Mouse (Mus musculus): ENCODE measurements around the gene Cux2. TPM values are rescaled to one million over a fixed set of nuclear protein-coding genes. Genes with fewer than 3 reads are reported as not detected.

Cux2 gene
- polyA plus RNA-seq, 1 experiment from 2014 or later = 19.7 TPM

DNA sequence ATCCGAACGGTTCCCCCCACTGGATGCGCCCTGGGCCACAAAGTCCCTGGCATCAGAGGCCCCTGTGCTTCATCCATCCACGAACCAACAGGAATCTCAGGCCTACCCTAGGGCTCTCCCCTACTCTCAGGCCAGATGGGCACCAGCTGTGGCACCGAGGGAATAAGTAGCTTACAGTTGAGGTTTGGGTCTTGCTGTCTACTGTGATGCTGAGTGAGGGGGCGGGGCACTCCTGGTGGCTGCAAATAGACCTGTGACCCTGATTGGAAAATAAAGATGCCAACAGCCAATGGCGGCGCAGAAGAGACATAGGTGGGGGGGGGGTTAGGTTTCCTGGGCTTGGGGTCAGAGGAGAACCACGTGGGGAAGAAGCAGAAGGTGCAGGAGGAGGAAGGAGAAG is 38.6 kb downstream of the Cux2 start:
- Histone ChIP-seq H3K9me3 (peaks cover 12% of the 10 kb centered on the region), H3K9ac (replicated peaks) (no peak overlapping the region), H3K27ac (replicated peaks) (0 out of 2 replicates have a peak overlapping the region, but pooled peaks have one; percentile 20), H3K4me3 (no peak overlapping the region), H3K4me2 (replicated peaks) (no peak overlapping the region), H3K4me1 (peaks cover 12% of the 10 kb centered on the region; the same call in 1 of the 2 replicates), H3K27me3 (no peaks in the 10 kb centered on the region), H3K36me3 (peaks cover 6% of the 10 kb centered on the region; the same call in 1 of the 2 replicates)
- no peak for ATAC-seq (ENCODE audit: low FRiP score, low read depth)
- WGBS = 35% methylated on average over 9 of the region's 9 CpGs

DNA sequence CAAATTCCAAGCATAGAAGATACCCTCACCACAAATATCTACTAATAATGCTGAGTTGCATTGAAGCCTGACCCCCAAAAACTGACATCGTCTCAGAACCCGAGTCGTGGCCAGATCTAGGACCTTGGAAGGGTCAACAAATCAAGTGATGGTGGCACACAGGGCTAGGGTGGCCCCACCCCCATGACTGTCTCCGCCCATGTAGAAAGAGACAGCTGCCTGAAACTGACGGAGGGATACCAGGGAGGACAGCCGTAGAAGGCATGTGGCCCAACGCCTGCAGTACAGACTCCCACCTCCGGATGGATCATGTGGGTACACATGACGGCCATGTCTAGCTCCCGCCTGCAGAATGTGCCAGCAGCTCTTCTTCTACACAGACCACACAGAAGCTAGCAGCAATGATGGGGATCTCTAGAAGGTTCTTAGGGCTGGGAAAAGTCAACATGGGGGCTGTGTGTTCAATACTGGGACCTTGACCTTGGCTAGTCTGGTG is 41.9 kb downstream of the Cux2 start:
- H3K9ac ChIP-seq (replicated peaks) = no peak overlapping the region
- H3K4me1 ChIP-seq = no peaks in the 10 kb centered on the region
- no peaks in the 10 kb centered on the region for H3K27me3 ChIP-seq
- peaks cover 14% of the 10 kb centered on the region for H3K9me3 ChIP-seq
- H3K4me2 ChIP-seq (replicated peaks) = no peak overlapping the region
- no peak for ATAC-seq (ENCODE audit: low FRiP score, low read depth)
- no peak overlapping the region for H3K4me3 ChIP-seq
- WGBS = 91% methylated on average over 10 of the region's 10 CpGs
- H3K27ac ChIP-seq (replicated peaks) = no peak overlapping the region
- H3K36me3 ChIP-seq = peaks cover 8% of the 10 kb centered on the region; the same call in 1 of the 2 replicates

DNA sequence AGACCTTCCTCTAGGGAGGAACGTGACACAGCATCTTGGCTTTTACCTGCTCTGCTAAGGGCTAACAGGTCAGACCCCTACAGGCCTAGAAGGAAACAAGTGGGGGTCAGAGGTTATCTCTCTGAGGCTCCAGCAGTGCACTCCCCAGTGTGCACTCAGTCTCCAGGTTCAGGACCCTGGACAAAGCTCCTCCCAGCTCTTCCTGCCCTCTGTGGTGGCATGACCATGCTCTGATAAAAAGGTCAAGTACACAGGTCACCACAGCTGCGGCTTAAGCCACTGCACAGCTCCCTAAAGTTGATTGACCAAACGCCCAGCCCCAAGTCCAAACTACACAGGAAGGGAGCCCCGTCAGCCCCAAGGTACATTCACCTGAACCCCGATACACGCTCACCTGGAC is 46.4 kb downstream of the Cux2 start:
- Histone ChIP-seq H3K9ac (replicated peaks) (no peak overlapping the region), H3K9me3 (peaks cover 14% of the 10 kb centered on the region), H3K4me2 (replicated peaks) (no peak overlapping the region), H3K4me3 (no peak overlapping the region), H3K27me3 (no peaks in the 10 kb centered on the region), H3K27ac (replicated peaks) (0 out of 2 replicates have a peak overlapping the region, but pooled peaks have one; percentile 10), H3K36me3 (peaks cover 8% of the 10 kb centered on the region; the same call in 1 of the 2 replicates), H3K4me1 (peaks cover 10% of the 10 kb centered on the region; the same call in 1 of the 2 replicates)
- WGBS = 65% methylated on average over 6 of the region's 6 CpGs
- ATAC-seq (ENCODE audit: low FRiP score, low read depth) = no peak

DNA sequence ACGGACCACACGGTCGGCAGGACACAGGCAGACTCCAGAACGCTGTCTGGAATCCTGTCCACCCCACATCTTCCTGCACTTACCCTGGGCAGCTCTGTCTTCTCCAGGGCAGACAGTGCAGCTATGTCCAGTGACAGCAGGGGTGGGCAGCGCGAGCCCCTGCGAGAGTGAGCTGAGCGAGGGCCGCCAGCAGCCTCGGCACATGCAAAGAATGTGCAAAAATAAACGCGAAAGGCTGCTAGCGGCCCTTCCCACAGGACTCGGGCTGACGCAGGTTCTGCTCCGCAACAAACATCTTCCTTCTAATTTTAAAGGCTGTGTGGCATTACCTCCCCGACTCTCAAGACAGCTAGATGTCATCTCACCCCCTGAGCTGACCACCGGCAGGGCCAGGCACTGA is 47.8 kb downstream of the Cux2 start:
- Histone ChIP-seq H3K36me3 (peaks cover 7% of the 10 kb centered on the region; the same call in 1 of the 2 replicates), H3K4me3 (no peak overlapping the region), H3K4me2 (replicated peaks) (no peak overlapping the region), H3K9ac (replicated peaks) (no peak overlapping the region), H3K27me3 (no peaks in the 10 kb centered on the region), H3K9me3 (peaks cover 7% of the 10 kb centered on the region), H3K27ac (replicated peaks) (0 out of 2 replicates have a peak overlapping the region, but pooled peaks have one; percentile 1), H3K4me1 (peaks cover 10% of the 10 kb centered on the region; the same call in 1 of the 2 replicates)
- 73% methylated on average over 18 of the region's 18 CpGs for WGBS
- no peak for ATAC-seq (ENCODE audit: low FRiP score, low read depth)

DNA sequence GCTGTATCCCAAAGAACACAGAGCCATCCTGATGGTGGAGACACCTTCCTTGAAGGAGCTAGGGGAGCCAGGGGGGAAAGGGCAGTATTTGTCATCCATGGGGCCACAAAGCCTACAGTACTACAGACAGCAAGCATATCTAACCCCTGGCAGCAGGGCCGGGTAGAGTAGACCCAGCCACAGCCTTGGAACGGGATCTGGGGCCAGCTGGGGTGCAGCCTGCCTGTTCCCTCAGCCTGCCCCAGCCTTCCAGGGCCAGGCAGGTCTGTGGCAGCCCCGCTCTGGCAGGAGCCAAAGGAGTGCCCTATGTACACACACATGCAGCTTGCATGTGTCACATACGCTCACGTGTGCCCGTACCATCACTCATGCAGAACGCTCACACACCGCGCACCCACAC is 48.6 kb downstream of the Cux2 start:
- H3K9ac ChIP-seq (replicated peaks) = no peak overlapping the region
- H3K27me3 ChIP-seq = no peaks in the 10 kb centered on the region
- WGBS = 95% methylated on average over 9 of the region's 9 CpGs
- no peak overlapping the region for H3K4me2 ChIP-seq (replicated peaks)
- ATAC-seq (ENCODE audit: low FRiP score, low read depth) = no peak
- no peak overlapping the region for H3K4me3 ChIP-seq
- peaks cover 2% of the 10 kb centered on the region for H3K9me3 ChIP-seq
- no peak overlapping the region for H3K27ac ChIP-seq (replicated peaks)
- peaks cover 2% of the 10 kb centered on the region; the same call in 1 of the 2 replicates for H3K36me3 ChIP-seq
- H3K4me1 ChIP-seq = peaks cover 10% of the 10 kb centered on the region; the same call in 1 of the 2 replicates

DNA sequence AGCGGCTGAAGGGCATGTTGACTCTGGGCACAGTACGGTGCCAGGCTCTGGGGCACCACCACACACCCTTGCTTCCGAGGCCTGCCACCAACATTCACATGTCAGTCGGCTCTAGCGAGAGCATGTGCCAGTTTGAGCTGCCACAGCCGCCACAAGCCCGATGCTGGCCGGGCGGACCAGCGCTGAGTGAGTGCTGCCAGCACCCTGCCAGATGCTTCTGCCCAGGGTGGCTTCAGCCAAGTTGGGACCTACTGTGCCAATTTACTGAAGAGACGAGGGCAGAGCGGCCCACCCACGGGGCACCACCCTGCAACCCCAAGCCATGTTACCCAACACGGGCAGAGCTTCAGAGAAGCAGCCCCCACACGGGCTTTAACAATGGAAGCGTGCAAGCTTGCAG is 49.5 kb downstream of the Cux2 start:
- H3K27me3 ChIP-seq = no peaks in the 10 kb centered on the region
- no peak for ATAC-seq (ENCODE audit: low FRiP score, low read depth)
- no peaks in the 10 kb centered on the region for H3K36me3 ChIP-seq
- H3K9ac ChIP-seq (replicated peaks) = no peak overlapping the region
- no peak overlapping the region for H3K27ac ChIP-seq (replicated peaks)
- 88% methylated on average over 16 of the region's 16 CpGs for WGBS
- no peaks in the 10 kb centered on the region for H3K9me3 ChIP-seq
- peaks cover 14% of the 10 kb centered on the region; the same call in 1 of the 2 replicates for H3K4me1 ChIP-seq
- H3K4me2 ChIP-seq (replicated peaks) = no peak overlapping the region
- H3K4me3 ChIP-seq = no peak overlapping the region

DNA sequence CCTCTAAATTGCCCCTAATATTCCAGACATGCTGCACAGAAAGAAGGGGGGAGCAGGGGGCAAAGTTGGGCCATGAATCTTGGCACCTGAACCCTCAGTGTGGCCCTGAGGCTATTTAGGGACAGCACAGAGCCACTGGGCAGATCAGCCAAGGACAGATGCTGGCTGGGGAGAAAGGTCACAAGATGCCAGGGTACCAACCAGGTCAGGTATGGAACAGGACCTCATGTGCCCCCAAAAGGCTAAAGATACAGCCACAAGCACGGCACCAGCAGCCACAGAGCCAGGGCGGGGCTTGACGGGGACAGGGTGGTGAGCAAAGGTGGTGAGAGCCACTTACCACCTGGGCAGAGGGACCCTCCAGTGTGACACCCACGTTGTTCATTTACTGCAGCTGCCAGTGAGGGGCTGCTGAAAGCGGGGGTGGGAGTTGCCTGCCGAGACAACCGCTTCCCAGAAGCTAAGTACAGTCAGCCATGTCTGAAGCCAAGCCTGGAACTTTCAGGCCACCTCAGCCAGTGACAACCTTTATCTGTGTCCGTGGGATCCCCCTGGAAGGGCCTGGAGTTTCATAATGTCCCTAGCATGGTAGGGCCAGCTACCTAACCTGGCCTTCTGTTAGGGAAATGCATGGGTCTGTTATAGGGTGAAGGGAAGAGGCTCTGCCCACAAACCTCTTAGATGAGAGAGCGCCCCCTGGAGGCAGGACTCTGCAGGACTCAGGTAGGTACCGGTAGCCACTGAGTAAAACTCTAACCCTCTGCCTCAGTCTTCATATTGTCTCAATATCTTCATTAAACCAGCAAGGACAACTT is 50.7 kb downstream of the Cux2 start:
- Histone ChIP-seq H3K4me2 (replicated peaks) (no peak overlapping the region), H3K9me3 (no peaks in the 10 kb centered on the region), H3K4me1 (peaks cover 26% of the 10 kb centered on the region; the same call in 1 of the 2 replicates), H3K4me3 (no peak overlapping the region), H3K36me3 (no peaks in the 10 kb centered on the region), H3K9ac (replicated peaks) (no peak overlapping the region), H3K27me3 (no peaks in the 10 kb centered on the region), H3K27ac (replicated peaks) (no peak overlapping the region)
- WGBS = 66% methylated on average over 10 of the region's 10 CpGs
- no peak for ATAC-seq (ENCODE audit: low FRiP score, low read depth)

DNA sequence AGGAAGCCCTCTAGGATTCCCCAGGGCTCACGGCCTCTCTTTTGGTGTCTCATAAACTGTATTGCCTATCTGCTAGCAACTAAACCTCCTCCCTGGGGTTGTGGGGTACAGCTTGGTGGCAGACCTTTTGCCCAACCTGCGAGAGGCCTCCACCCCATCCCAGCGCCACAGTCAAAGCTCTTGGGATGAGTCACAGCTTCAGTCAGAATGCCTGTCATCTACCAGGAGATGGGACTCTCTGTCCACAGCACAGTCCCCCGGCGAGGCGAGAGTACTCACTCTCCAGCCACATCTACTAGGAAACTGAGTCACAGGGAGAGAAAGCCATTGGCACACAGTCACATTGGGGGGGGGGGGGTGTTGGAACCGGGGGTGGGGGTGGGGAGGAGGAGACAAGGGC is 51.6 kb downstream of the Cux2 start:
- no peak overlapping the region for H3K4me2 ChIP-seq (replicated peaks)
- no peaks in the 10 kb centered on the region for H3K36me3 ChIP-seq
- no peak overlapping the region for H3K9ac ChIP-seq (replicated peaks)
- no peak overlapping the region for H3K4me3 ChIP-seq
- H3K27ac ChIP-seq (replicated peaks) = no peak overlapping the region
- no peaks in the 10 kb centered on the region for H3K9me3 ChIP-seq
- no peak for ATAC-seq (ENCODE audit: low FRiP score, low read depth)
- WGBS = 91% methylated on average over 6 of the region's 7 CpGs
- no peaks in the 10 kb centered on the region for H3K27me3 ChIP-seq
- H3K4me1 ChIP-seq = peaks cover 26% of the 10 kb centered on the region; the same call in 1 of the 2 replicates

DNA sequence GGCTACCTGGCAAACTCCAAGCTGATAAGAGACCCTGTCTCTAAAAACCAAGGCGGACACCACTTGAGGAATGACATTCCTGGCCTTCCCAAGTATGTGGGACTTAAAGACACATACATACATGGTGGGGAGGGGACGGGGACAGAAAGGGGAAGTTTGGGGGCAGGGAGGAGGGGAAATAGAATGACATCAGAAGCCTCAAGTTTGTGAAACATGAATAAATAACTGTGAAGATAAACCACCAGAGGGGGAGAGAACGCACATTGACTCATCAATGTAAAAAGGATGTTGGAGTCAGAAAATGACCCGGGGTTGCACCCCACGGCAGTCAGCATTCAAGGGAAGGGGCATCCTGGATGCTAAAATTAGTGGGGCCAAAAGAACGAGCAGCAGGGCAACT is 53.2 kb downstream of the Cux2 start:
- peaks cover 31% of the 10 kb centered on the region for H3K4me1 ChIP-seq
- H3K4me2 ChIP-seq (replicated peaks) = no peak overlapping the region
- H3K27me3 ChIP-seq = no peaks in the 10 kb centered on the region
- H3K9ac ChIP-seq (replicated peaks) = no peak overlapping the region
- H3K36me3 ChIP-seq = no peaks in the 10 kb centered on the region
- H3K4me3 ChIP-seq = no peak overlapping the region
- no peak for ATAC-seq (ENCODE audit: low FRiP score, low read depth)
- 85% methylated on average over 6 of the region's 6 CpGs for WGBS
- H3K27ac ChIP-seq (replicated peaks) = no peak overlapping the region
- H3K9me3 ChIP-seq = no peaks in the 10 kb centered on the region

DNA sequence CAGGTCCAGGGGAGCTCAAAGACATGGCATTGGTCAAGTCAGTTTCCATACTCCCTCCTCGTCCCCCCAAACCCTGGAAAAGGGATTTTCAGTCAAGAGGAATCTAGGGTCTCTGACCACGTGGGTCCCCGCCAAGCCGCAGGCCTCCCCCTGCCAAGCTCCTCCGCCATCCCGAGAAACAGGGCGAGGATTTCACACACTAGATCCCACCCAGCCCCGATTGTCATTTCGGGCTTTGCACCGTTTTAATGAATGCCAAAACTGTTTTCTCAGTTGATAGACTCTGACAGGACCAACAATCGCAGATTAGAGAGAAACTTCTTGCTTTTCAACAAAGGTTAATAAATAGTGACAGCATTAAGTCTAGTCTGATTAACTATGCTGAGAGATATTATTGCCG is 55.1 kb downstream of the Cux2 start:
- no peak overlapping the region for H3K4me3 ChIP-seq
- 0 out of 2 replicates have a peak, but pooled peaks have one; percentile 14 for ATAC-seq (ENCODE audit: low FRiP score, low read depth)
- peak overlapping the region; percentile 32; the same call in 1 of the 2 replicates for H3K27ac ChIP-seq (replicated peaks)
- WGBS = 44% methylated on average over 12 of the region's 12 CpGs
- no peaks in the 10 kb centered on the region for H3K27me3 ChIP-seq
- no peak overlapping the region for H3K9ac ChIP-seq (replicated peaks)
- peaks cover 49% of the 10 kb centered on the region for H3K4me1 ChIP-seq
- no peaks in the 10 kb centered on the region for H3K9me3 ChIP-seq
- no peak overlapping the region for H3K4me2 ChIP-seq (replicated peaks)
- H3K36me3 ChIP-seq = no peaks in the 10 kb centered on the region

DNA sequence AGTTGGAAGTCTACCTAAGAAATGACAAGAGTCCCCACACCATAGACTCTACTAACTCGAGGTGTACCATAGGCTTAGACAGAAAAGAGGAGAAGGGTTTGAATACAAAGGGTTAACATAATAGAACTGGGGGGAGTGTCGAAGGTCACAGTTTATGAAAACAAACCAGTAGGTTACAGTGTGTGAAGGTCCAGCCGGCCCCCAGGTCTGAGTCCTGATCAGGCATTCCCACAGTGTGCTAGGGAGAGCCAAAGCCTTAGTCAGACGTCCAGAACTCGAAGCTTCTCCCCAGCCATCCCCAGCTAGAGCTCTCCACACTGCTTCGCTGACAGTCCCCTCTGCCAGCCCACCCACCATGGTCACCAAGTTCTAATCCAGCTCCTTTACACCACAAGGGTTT is 58.0 kb downstream of the Cux2 start:
- peaks cover 52% of the 10 kb centered on the region for H3K4me1 ChIP-seq

DNA sequence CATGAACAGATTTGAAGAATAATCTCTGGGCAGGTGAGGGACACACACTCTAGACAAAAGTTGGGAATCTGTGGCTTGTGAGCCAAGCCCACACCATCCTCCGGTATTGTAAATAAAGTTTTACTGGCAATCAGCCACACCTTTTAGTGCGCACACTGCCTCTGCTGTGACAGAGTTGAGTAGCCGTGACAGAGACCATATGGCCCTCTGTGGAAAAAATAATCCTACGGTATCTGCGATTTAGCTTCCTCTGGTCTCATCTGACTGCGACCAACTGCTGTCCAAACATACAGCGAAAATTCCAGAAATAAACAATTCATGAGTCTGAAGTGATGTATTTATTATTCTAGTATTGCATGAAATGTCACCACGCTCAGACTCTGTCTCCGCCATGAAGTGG is 64.0 kb downstream of the Cux2 start:
- no peaks in the 10 kb centered on the region for H3K9me3 ChIP-seq
- H3K4me2 ChIP-seq (replicated peaks) = no peak overlapping the region
- peaks cover 33% of the 10 kb centered on the region for H3K4me1 ChIP-seq
- no peak overlapping the region for H3K9ac ChIP-seq (replicated peaks)
- no peaks in the 10 kb centered on the region for H3K36me3 ChIP-seq
- WGBS = 92% methylated on average over 9 of the region's 9 CpGs
- no peak overlapping the region for H3K27ac ChIP-seq (replicated peaks)
- H3K4me3 ChIP-seq = no peak overlapping the region
- H3K27me3 ChIP-seq = no peaks in the 10 kb centered on the region
- ATAC-seq (ENCODE audit: low FRiP score, low read depth) = no peak

More for the DNA sequence above, 58.0 kb downstream of the Cux2 start:
- H3K36me3 ChIP-seq = no peaks in the 10 kb centered on the region
- WGBS = 61% methylated on average over 6 of the region's 6 CpGs
- H3K4me3 ChIP-seq = no peak overlapping the region
- no peak overlapping the region for H3K9ac ChIP-seq (replicated peaks)
- H3K4me2 ChIP-seq (replicated peaks) = no peak overlapping the region
- no peak overlapping the region for H3K27ac ChIP-seq (replicated peaks)
- ATAC-seq (ENCODE audit: low FRiP score, low read depth) = no peak
- no peaks in the 10 kb centered on the region for H3K27me3 ChIP-seq
- no peaks in the 10 kb centered on the region for H3K9me3 ChIP-seq
